In the genomic region with DNA sequence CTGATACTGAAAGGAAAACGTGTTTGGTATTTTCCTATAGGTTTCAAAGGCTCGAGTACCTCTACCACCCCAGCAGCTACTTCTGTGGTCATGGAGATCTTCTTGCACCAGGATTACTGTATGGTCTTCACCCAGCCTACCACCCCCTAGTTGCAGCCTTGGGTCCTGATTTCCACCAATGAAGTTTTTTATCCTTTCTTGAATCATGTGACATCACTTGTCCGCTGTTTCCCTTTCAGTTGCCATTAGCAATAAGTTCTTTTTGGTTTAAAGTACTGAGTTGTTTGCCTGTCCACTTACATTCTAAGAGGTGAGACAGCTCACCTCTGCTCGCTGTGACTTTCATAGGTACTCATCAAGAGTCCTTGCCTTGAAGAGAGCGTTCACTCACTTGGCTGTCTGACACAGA, we compare ENCODE assay signal across 8 mouse cellular contexts. TPM values are rescaled to one million over a fixed set of nuclear protein-coding genes. Genes with fewer than 3 reads are reported as not detected.
DNase-seq lines count a peak whose midpoint lies in the region; ATAC-seq and TF ChIP-seq lines count a peak whose summit lies in the region.

No protein-coding gene starts in this region.

- H3K4me3 ChIP-seq in heart, embryonic 11.5 days (ENCODE audit: low read depth, low read length): peak overlapping the region; percentile 82
- H3K4me3 ChIP-seq in G1E (ENCODE audit: low read depth, low read length): peak overlapping the region; percentile 95
- peak overlapping the region; percentile 92 for H3K4me3 ChIP-seq in embryonic fibroblast, embryonic 13.5 days (ENCODE audit: insufficient read depth, low read length)
- H3K4me3 ChIP-seq in intestine, embryonic 14.5 days (ENCODE audit: low read depth, low read length): peak overlapping the region; percentile 84
- H3K4me3 ChIP-seq in liver, embryonic 16.5 days (ENCODE audit: low read depth, low read length): peak overlapping the region; percentile 80
- H3K4me3 ChIP-seq in neural tube, embryonic 15.5 days (replicated peaks): peak overlapping the region; percentile 77

- TF ChIP-seq CTCF in G1E (IDR thresholded peaks at IDR 0.05; ENCODE audit: low read depth, low read length): no peak
- TF ChIP-seq CTCF in embryonic fibroblast, embryonic 13.5 days (IDR thresholded peaks at IDR 0.05; ENCODE audit: borderline replicate concordance, insufficient read depth, low read length): no peak

- DNase-seq in heart, adult 11 months: no peak
- peak; percentile 39 for DNase-seq in G1E (ENCODE audit: low spot score)
- peak; percentile 57 for DNase-seq in intestine, embryonic 14.5 days (ENCODE audit: low spot score)
- DNase-seq in adrenal gland, adult (ENCODE audit: inconsistent age in 2 of 2, low spot score in 1 of 2): no peak

- peak overlapping the region; percentile 95 for H3K9ac ChIP-seq in heart, embryonic 11.5 days (ENCODE audit: low read depth, low read length)
- H3K9ac ChIP-seq in intestine, embryonic 14.5 days (ENCODE audit: low read length): peak overlapping the region; percentile 85
- H3K9ac ChIP-seq in liver, embryonic 16.5 days (ENCODE audit: low read depth, low read length): peak overlapping the region; percentile 79
- H3K9ac ChIP-seq in neural tube, embryonic 15.5 days (replicated peaks): peak overlapping the region; percentile 88

- TF ChIP-seq POLR2A in embryonic fibroblast, embryonic 13.5 days (IDR thresholded peaks at IDR 0.05; ENCODE audit: low read depth, low read length): no peak

- peak overlapping the region; percentile 84; the same call in 1 of the 2 replicates for H3K27ac ChIP-seq in heart, embryonic 11.5 days (ENCODE audit: low read depth, low read length)
- no peak overlapping the region for H3K27ac ChIP-seq in embryonic fibroblast, embryonic 13.5 days (ENCODE audit: insufficient read depth, low read length)
- H3K27ac ChIP-seq in intestine, embryonic 14.5 days (ENCODE audit: low read depth): peak overlapping the region; percentile 78; the same call in 1 of the 2 replicates
- peak overlapping the region; percentile 77 for H3K27ac ChIP-seq in liver, embryonic 16.5 days (ENCODE audit: low read length)
- H3K27ac ChIP-seq in neural tube, embryonic 15.5 days (replicated peaks): peak overlapping the region; percentile 91

- peak overlapping the region; percentile 80 for H3K4me2 ChIP-seq in heart, embryonic 11.5 days
- peak overlapping the region; percentile 46 for H3K4me2 ChIP-seq in intestine, embryonic 14.5 days (ENCODE audit: low read length)
- peak overlapping the region; percentile 78 for H3K4me2 ChIP-seq in liver, embryonic 16.5 days (ENCODE audit: low read depth, low read length)
- peak overlapping the region; percentile 63 for H3K4me2 ChIP-seq in neural tube, embryonic 15.5 days

- WGBS in heart, embryonic 11.5 days (ENCODE audit: insufficient replicate concordance): 30% methylated on average over 5 of the region's 5 CpGs
- 32% methylated on average over 5 of the region's 5 CpGs for WGBS in intestine, embryonic 14.5 days
- 26% methylated on average over 5 of the region's 5 CpGs for WGBS in liver, embryonic 16.5 days (ENCODE audit: insufficient replicate concordance)
- 36% methylated on average over 5 of the region's 5 CpGs for WGBS in neural tube, embryonic 15.5 days

- H3K9me3 ChIP-seq in heart, embryonic 11.5 days (replicated peaks; ENCODE audit: control insufficient read depth, low read length): no peaks in the 10 kb centered on the region
- H3K9me3 ChIP-seq in G1E (replicated peaks): no peaks in the 10 kb centered on the region
- H3K9me3 ChIP-seq in intestine, embryonic 14.5 days (ENCODE audit: control insufficient read depth, low read length): no peaks in the 10 kb centered on the region
- H3K9me3 ChIP-seq in liver, embryonic 16.5 days (replicated peaks; ENCODE audit: control insufficient read depth, low read length): no peaks in the 10 kb centered on the region
- H3K9me3 ChIP-seq in neural tube, embryonic 15.5 days (replicated peaks): no peaks in the 10 kb centered on the region

- H3K4me1 ChIP-seq in heart, embryonic 11.5 days (ENCODE audit: control insufficient read depth, insufficient read depth, low read length): peaks cover 3% of the 10 kb centered on the region; the same call in 1 of the 2 replicates
- peaks cover 5% of the 10 kb centered on the region; the same call in 1 of the 2 replicates for H3K4me1 ChIP-seq in G1E (ENCODE audit: insufficient read depth, low read depth, low read length)
- H3K4me1 ChIP-seq in embryonic fibroblast, embryonic 13.5 days (ENCODE audit: control insufficient read depth, insufficient read depth, low read length): no peaks in the 10 kb centered on the region
- no peaks in the 10 kb centered on the region for H3K4me1 ChIP-seq in intestine, embryonic 14.5 days (replicated peaks; ENCODE audit: control insufficient read depth, insufficient read depth, low read length)
- peaks cover 3% of the 10 kb centered on the region for H3K4me1 ChIP-seq in liver, embryonic 16.5 days (ENCODE audit: control insufficient read depth, low read depth, low read length)
- peaks cover 9% of the 10 kb centered on the region for H3K4me1 ChIP-seq in neural tube, embryonic 15.5 days

- H3K36me3 ChIP-seq in heart, embryonic 11.5 days (ENCODE audit: control insufficient read depth, insufficient read depth, low read length): peaks cover 3% of the 10 kb centered on the region; the same call in 1 of the 2 replicates
- H3K36me3 ChIP-seq in G1E (replicated peaks): peaks cover 8% of the 10 kb centered on the region
- no peaks in the 10 kb centered on the region for H3K36me3 ChIP-seq in intestine, embryonic 14.5 days (ENCODE audit: control insufficient read depth, insufficient read depth, low read length)
- no peaks in the 10 kb centered on the region for H3K36me3 ChIP-seq in liver, embryonic 16.5 days (ENCODE audit: control insufficient read depth, insufficient read depth)
- H3K36me3 ChIP-seq in neural tube, embryonic 15.5 days: peaks cover 5% of the 10 kb centered on the region

- ATAC-seq in heart, embryonic 11.5 days (replicated peaks; ENCODE audit: insufficient number of reproducible peaks, low FRiP score, low TSS enrichment): peak; percentile 61
- peak; percentile 74 for ATAC-seq in G1E (ENCODE audit: extremely low read depth, insufficient number of reproducible peaks, low FRiP score, poor library complexity, severe bottlenecking)
- ATAC-seq in intestine, embryonic 14.5 days (replicated peaks; ENCODE audit: low FRiP score, low TSS enrichment, low read depth): peak; percentile 80
- peak; percentile 41 for ATAC-seq in liver, embryonic 16.5 days (ENCODE audit: low read depth)
- ATAC-seq in neural tube, embryonic 15.5 days (ENCODE audit: low FRiP score): peak; percentile 84

- no peaks in the 10 kb centered on the region for H3K27me3 ChIP-seq in heart, embryonic 11.5 days (ENCODE audit: control insufficient read depth, insufficient read depth, low read length)
- no peaks in the 10 kb centered on the region for H3K27me3 ChIP-seq in G1E (ENCODE audit: insufficient read depth, low read length)
- no peaks in the 10 kb centered on the region for H3K27me3 ChIP-seq in intestine, embryonic 14.5 days (replicated peaks; ENCODE audit: control insufficient read depth, insufficient read depth, low read length)
- no peaks in the 10 kb centered on the region for H3K27me3 ChIP-seq in liver, embryonic 16.5 days (ENCODE audit: control insufficient read depth, insufficient read depth, low read depth, low read length)
- no peaks in the 10 kb centered on the region for H3K27me3 ChIP-seq in neural tube, embryonic 15.5 days (replicated peaks)

RNA-seq across cellular contexts. Expression of a gene that starts 0.6 kb away (rescaled TPM):
- polyA plus RNA-seq in heart, embryonic 11.5 days (2014; fragmentation: Nextera tagmentation; extraction: Ambion mirVana): 22.2 and 23.9 TPM in 2 replicates
- total RNA-seq in G1E (2014; fragmentation: Nextera tagmentation): 23.0 and 23.8 TPM in 2 replicates
- total RNA-seq in G1E (2017): 27.1 and 29.7 TPM in 2 replicates
- polyA plus RNA-seq in G1E (2012): 5.7 and 6.2 TPM in 2 replicates
- polyA plus RNA-seq in embryonic fibroblast, embryonic 13.5 days (2011; ENCODE audit: insufficient read length, low read depth, missing spikeins): 8.4 and 9.2 TPM in 2 replicates
- polyA plus RNA-seq in intestine, embryonic 14.5 days (2014; fragmentation: Nextera tagmentation; extraction: Ambion mirVana): 13.0 and 13.5 TPM in 2 replicates
- polyA plus RNA-seq in liver, embryonic 16.5 days (2015; fragmentation: Nextera tagmentation; extraction: Ambion mirVana): 3.3 and 3.5 TPM in 2 replicates
- 11.3 and 11.4 TPM in 2 replicates for polyA plus RNA-seq in neural tube, embryonic 15.5 days (2015; fragmentation: Nextera tagmentation; extraction: Ambion mirVana)

Comparison
In these comparisons a context has a peak if more than half of its experiments do, and no peak if none do; other contexts are left out.
1. DNase-seq: peak in G1E (single experiment) and intestine, embryonic 14.5 days (single experiment); none in heart, adult 11 months (single experiment) and adrenal gland, adult (0 of 2).
2. Peak in every context shown above with its lines, with median percentiles within 50 percentile points of each other: ATAC-seq, H3K4me2 ChIP-seq, H3K4me3 ChIP-seq and H3K9ac ChIP-seq.